Mouse (Mus musculus) MEL (cell line): ENCODE measurements around the gene Alox5.

ENCODE experiments used
- CTCF ChIP-seq, 3 experiments: IDR thresholded peaks in 2 of 3; conservative IDR thresholded peaks in 1 of 3; 2 replicates each; pipeline ENCODE4 v1.5.1; 2011 to 2012; ENCODE audit warnings: low read length in 3 of 3, low read depth in 2 of 3, mild to moderate bottlenecking in 2 of 3, improper control_type of control experiment in 1 of 3, inconsistent platforms in 1 of 3, mixed read lengths in 1 of 3, moderate library complexity in 1 of 3; ENCODE audit not compliant: control insufficient read depth in 1 of 3, insufficient read depth in 1 of 3, poor library complexity in 1 of 3, severe bottlenecking in 1 of 3
- GATA1 ChIP-seq: IDR thresholded peaks from 2 replicates; pipeline ENCODE4 v1.6.1; 2011; ENCODE audit warnings: low read depth, low read length, improper control_type of control experiment
- MEF2A ChIP-seq: IDR thresholded peaks from 2 replicates; pipeline ENCODE4 v1.6.1; 2014; ENCODE audit warnings: low read depth, mild to moderate bottlenecking, inconsistent platforms, low read length, improper control_type of control experiment; ENCODE audit not compliant: poor library complexity, insufficient replicate concordance, severe bottlenecking; ENCODE audit errors: extremely low read depth
- MXI1 ChIP-seq: IDR thresholded peaks from 2 replicates; pipeline ENCODE4 v1.6.1; 2011; ENCODE audit warnings: mild to moderate bottlenecking, low read depth, low read length, improper control_type of control experiment
- POLR2AphosphoS5 ChIP-seq: IDR thresholded peaks from 2 replicates; pipeline ENCODE4 v1.6.1; 2012; ENCODE audit warnings: low read depth, borderline replicate concordance, mild to moderate bottlenecking, inconsistent platforms, low read length, moderate library complexity, mixed read lengths
- TCF12 ChIP-seq: IDR thresholded peaks from 2 replicates; pipeline ENCODE4 v1.6.1; 2014; ENCODE audit warnings: low read depth, mild to moderate bottlenecking, inconsistent platforms, low read length, improper control_type of control experiment, moderate library complexity
- UBTF ChIP-seq: IDR thresholded peaks from 2 replicates; pipeline ENCODE4 v1.6.1; 2012; ENCODE audit warnings: low read depth, mild to moderate bottlenecking, inconsistent platforms, low read length, improper control_type of control experiment, moderate library complexity, borderline replicate concordance; ENCODE audit not compliant: insufficient read depth
- USF1 ChIP-seq: IDR thresholded peaks from 2 replicates; pipeline ENCODE4 v1.6.1; 2014; ENCODE audit warnings: low read depth, mild to moderate bottlenecking, inconsistent platforms, low read length, improper control_type of control experiment, moderate library complexity
- ZC3H11A ChIP-seq: IDR thresholded peaks from 2 replicates; pipeline ENCODE4 v1.6.1; 2012; ENCODE audit warnings: low read depth, mild to moderate bottlenecking, inconsistent platforms, low read length, improper control_type of control experiment

GRCm38 (mm10) chr6:116495960-116496359, 35.0 kb upstream of the Alox5 start:
- TF ChIP-seq TCF12 (no peak), POLR2AphosphoS5 (no peak), UBTF (no peak), CTCF (IDR thresholded peaks at IDR 0.05 in 2 of 3, conservative IDR thresholded peaks at IDR 0.05 in 1 of 3; ENCODE audit: control insufficient read depth in 1 of 3, insufficient read depth in 1 of 3, low read depth in 2 of 3, low read length in 3 of 3, poor library complexity in 1 of 3, severe bottlenecking in 1 of 3) (no peak), USF1 (no peak), MXI1 (no peak), ZC3H11A (no peak), GATA1 (no peak), MEF2A (no peak)
